In the genomic region with DNA sequence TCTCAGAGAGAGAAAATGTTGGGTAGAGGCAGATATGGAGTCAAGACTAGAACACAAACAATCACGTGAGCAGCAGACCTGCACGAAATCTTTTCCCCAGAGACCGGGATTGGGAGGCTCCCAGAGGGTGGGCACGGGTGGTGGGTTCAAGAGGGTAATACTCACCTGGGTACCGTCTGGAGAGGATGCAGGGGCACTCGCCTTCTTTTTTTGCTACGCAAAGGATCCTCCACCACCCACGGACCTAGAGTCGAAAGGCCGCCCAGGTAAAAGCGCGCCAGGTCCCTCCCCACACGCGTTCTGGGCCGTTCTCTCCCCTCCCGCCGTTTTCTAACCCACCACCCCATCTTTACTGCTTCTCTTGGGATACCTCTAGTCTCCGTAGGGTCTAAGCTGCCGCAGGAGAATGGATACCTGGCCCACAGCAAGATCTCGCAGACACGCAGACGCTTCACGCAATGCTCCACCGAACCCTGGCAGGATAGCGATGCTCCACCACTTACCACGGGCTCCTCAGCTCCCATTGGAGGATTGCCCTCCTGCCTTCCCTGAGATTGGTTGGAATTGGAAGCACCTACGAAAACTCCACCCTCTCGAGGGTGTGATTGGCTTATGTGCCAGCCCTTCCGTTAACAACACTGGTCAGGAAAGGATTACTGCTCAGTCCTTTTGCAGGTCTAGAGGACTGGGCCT, we compare ENCODE assay signal across 8 mouse cellular contexts. TPM values are rescaled to one million over a fixed set of nuclear protein-coding genes. Genes with fewer than 3 reads are reported as not detected.
DNase-seq lines count a peak whose midpoint lies in the region; ATAC-seq and TF ChIP-seq lines count a peak whose summit lies in the region.

Gene Kantr, minus strand, starts transcription at position 500 of the 693 bp plus-strand sequence.

- POLR2A ChIA-PET in Patski (lab: Charles Lee), result no interaction called here

- peak within 1 kb of the TSS; percentile 60 for H3K4me2 ChIP-seq in lung, embryonic 14.5 days

- in situ Hi-C loops in Patski (cut with MboI; ENCODE audit: low pct_unique_long_range_greater_than_20kb), result loop anchor here (25.0 kb wide), 1 partner anchor 315 kb away; the partner anchor contains the start of genes Hsd17b10, Ribc1 and Smc1a

- peaks cover 12% of the 10 kb centered on the region for H3K27me3 ChIP-seq in Patski
- H3K27me3 ChIP-seq in lung, embryonic 14.5 days (ENCODE audit: insufficient read depth, low read length), result no peaks in the 10 kb centered on the region
- H3K27me3 ChIP-seq in thymus, adult 2 months (ENCODE audit: control insufficient read depth, insufficient read depth, low read length), result no peaks in the 10 kb centered on the region

- no peaks in the 10 kb centered on the region for H3K9me3 ChIP-seq in lung, embryonic 14.5 days (ENCODE audit: low read depth, low read length)

- no peaks in the 10 kb centered on the region for H3K36me3 ChIP-seq in lung, embryonic 14.5 days (ENCODE audit: insufficient read depth)
- no peaks in the 10 kb centered on the region for H3K36me3 ChIP-seq in thymus, adult 2 months (ENCODE audit: control insufficient read depth, insufficient read depth, low read length)

- H3K4me1 ChIP-seq in lung, embryonic 14.5 days (ENCODE audit: insufficient read depth), result no peaks in the 10 kb centered on the region
- no peaks in the 10 kb centered on the region for H3K4me1 ChIP-seq in thymus, adult 2 months (replicated peaks; ENCODE audit: control insufficient read depth, insufficient read depth, low read length)

- no peak for TF ChIP-seq POLR2A in thymus, adult 2 months (IDR thresholded peaks at IDR 0.05; ENCODE audit: control insufficient read depth, extremely low read depth, insufficient read depth, low read length, poor library complexity)

- CTCF ChIA-PET in Patski (lab: Charles Lee), result interaction anchor here (1.4 kb wide), 1 partner anchor 10 kb away, joined by 3 read pairs; no protein-coding TSS in a partner anchor

- peak; percentile 28 for DNase-seq in Patski (ENCODE audit: low read depth, low spot score)
- DNase-seq in cerebellum, adult 9-11 months, result peak; percentile 90
- peak; percentile 80 to 84 for DNase-seq in layer of hippocampus, adult 8-10 months (ENCODE audit: low spot score in 2 of 2)
- DNase-seq in lung, embryonic 14.5 days, result peak; percentile 89
- DNase-seq in thymus, adult 2 months, result peak; percentile 58

- no peak within 1 kb of the TSS for H3K27ac ChIP-seq in lung, embryonic 14.5 days (ENCODE audit: low read depth)
- no peak within 1 kb of the TSS for H3K27ac ChIP-seq in thymus, adult 2 months (ENCODE audit: control insufficient read depth, insufficient read depth, low read length)

- peak; percentile 98 for ATAC-seq in Patski
- peak; percentile 100 for ATAC-seq in frontal cortex, adult (ENCODE audit: low TSS enrichment)
- peak; percentile 99 to 100 for ATAC-seq in hematopoietic stem cell, adult 5-6 weeks (replicated peaks in 1 of 2; ENCODE audit: insufficient read depth in 1 of 2, low FRiP score in 2 of 2, low TSS enrichment in 1 of 2, low read depth in 1 of 2, poor library complexity in 2 of 2, severe bottlenecking in 2 of 2)
- peak; percentile 100 for ATAC-seq in lung, embryonic 14.5 days (ENCODE audit: insufficient read depth)
- peak; percentile 99 for ATAC-seq in neutrophil, adult 5-6 weeks (ENCODE audit: extremely low read depth, insufficient number of reproducible peaks, low FRiP score, poor library complexity, severe bottlenecking)

- H3K4me3 ChIP-seq in lung, embryonic 14.5 days (ENCODE audit: low read depth, low read length), result peak within 1 kb of the TSS; percentile 53
- H3K4me3 ChIP-seq in thymus, adult 2 months (ENCODE audit: control insufficient read depth, insufficient read depth, low read length), result peak within 1 kb of the TSS; percentile 93

- 7% methylated on average over 29 of the region's 29 CpGs for WGBS in lung, embryonic 14.5 days
- WGBS in thymus, adult 2 months, result 1% methylated on average over 29 of the region's 29 CpGs

- no peak for TF ChIP-seq CTCF in Patski (IDR thresholded peaks at IDR 0.05)
- TF ChIP-seq CTCF in lung, embryonic 14.5 days (IDR thresholded peaks at IDR 0.05; ENCODE audit: low read depth), result no peak
- no peak for TF ChIP-seq CTCF in thymus, adult 2 months (IDR thresholded peaks at IDR 0.05; ENCODE audit: borderline replicate concordance, control insufficient read depth, extremely low read depth, insufficient read depth, low read length, poor library complexity)

- H3K9ac ChIP-seq in lung, embryonic 14.5 days, result peak within 1 kb of the TSS; percentile 66

RNA-seq across cellular contexts. Expression of gene Kantr, which starts in this region (rescaled TPM):
- polyA plus RNA-seq in Patski (2021), result 11.1 TPM
- 6.3 and 8.3 TPM in 2 replicates for total RNA-seq in hematopoietic stem cell, adult 5-6 weeks (2017)
- total RNA-seq in layer of hippocampus, adult 8-10 months (2022), result 10 to 100 TPM; 47.9 to 60.3 (median 54.7) TPM
- polyA plus RNA-seq in lung, embryonic 14.5 days (2014; fragmentation: Nextera tagmentation; extraction: Ambion mirVana), result 13.8 and 14.8 TPM in 2 replicates
- total RNA-seq in neutrophil, adult 5-6 weeks (2017), result 2.1 and 4.8 TPM in 2 replicates
- 9.8 and 10.3 TPM in 2 replicates for polyA plus RNA-seq in thymus, adult 2 months (2012; rRNA removed)

Comparison
In these comparisons a context has a peak if more than half of its experiments do, and no peak if none do; other contexts are left out.
1. DNase-seq: peak in every context shown above with its lines; median percentile 90 in cerebellum, adult 9-11 months; 89 in lung, embryonic 14.5 days; 82 in layer of hippocampus, adult 8-10 months; 58 in thymus, adult 2 months; 28 in Patski.